Mouse (Mus musculus) embryonic fibroblast, embryonic 13.5 days (primary cell): ENCODE data around the gene Gabbr2.

ENCODE experiments used
- CTCF ChIP-seq: IDR thresholded peaks from 2 replicates; pipeline ENCODE4 v1.5.1; 2011; ENCODE audit warnings: mild to moderate bottlenecking, control low read depth, low read length, moderate library complexity, borderline replicate concordance; ENCODE audit not compliant: insufficient read depth
- POLR2A ChIP-seq: IDR thresholded peaks from 2 replicates; pipeline ENCODE4 v1.6.1; 2011; ENCODE audit warnings: low read depth, mild to moderate bottlenecking, control low read depth, low read length, moderate library complexity

DNA sequence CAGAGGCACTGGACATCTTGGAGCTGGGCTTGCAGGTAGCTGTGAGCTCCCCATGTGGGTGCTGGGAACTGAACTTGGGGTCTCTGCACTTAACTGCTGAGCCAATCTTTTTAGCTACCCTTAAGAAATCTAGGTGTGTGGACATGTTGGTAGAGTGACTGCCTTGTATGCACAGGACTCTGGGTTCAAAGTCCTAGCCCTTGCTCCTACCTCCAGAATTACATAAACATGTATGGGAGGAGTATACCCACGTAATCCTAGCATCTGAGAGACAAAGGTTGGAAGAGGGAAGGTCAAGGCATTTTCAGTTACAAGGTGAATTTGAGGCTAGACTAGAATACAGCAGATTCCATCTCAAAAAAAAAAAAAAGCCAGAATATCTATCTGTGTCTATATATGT is 336.4 kb downstream of the Gabbr2 start:
- TF ChIP-seq POLR2A (no peak), CTCF (no peak)
